Mouse (Mus musculus) cerebellum, adult (tissue): Measurements from ENCODE around the gene Cdr2l.
A peak's percentile ranks its signal among the peaks of the same experiment; 100 is the strongest.

Source experiments
- ATAC-seq: cut with Nextera tagmentation; 2 replicates; pipeline ENCODE4 v1.9.2; 2017; ENCODE audit warnings: mild to moderate bottlenecking, moderate library complexity, mixed read lengths; ENCODE audit not compliant: insufficient number of reproducible peaks, low FRiP score, low TSS enrichment

Cdr2l gene

GRCm38 (mm10) chr11:115400630-115401391 lies 19.1 kb downstream of the Cdr2l start:
- ATAC-seq = peak; percentile 74; the same call in 1 of the 2 replicates

GRCm38 (mm10) chr11:115403338-115404124 lies 21.8 kb downstream of the Cdr2l start, which contains the start of gene Mrpl58:
Gene Mrpl58, plus strand, starts transcription at chr11:115403752.
- peak; percentile 46; the same call in 1 of the 2 replicates for ATAC-seq

GRCm38 (mm10) chr11:115405723-115406122 lies 24.0 kb downstream of the Cdr2l start:
- ATAC-seq = no peak

- no peak for ATAC-seq
Observed at GRCm38 (mm10) chr11:115406858-115407401, 25.2 kb downstream of the Cdr2l start.

GRCm38 (mm10) chr11:115408266-115408920 lies 26.7 kb downstream of the Cdr2l start:
- no peak for ATAC-seq

GRCm38 (mm10) chr11:115409556-115409955 lies 27.8 kb downstream of the Cdr2l start:
- ATAC-seq = no peak

- peak; percentile 91 for ATAC-seq
Observed at GRCm38 (mm10) chr11:115419531-115420237, 38.0 kb downstream of the Cdr2l start, which contains the start of the genes Atp5h and Kctd2. Gene Atp5h, minus strand, starts transcription at chr11:115419962. Gene Kctd2, plus strand, starts transcription at chr11:115420128.

- ATAC-seq = no peak
Observed at GRCm38 (mm10) chr11:115420336-115421190, 38.8 kb downstream of the Cdr2l start.

GRCm38 (mm10) chr11:115421328-115421727 lies 39.6 kb downstream of the Cdr2l start:
- no peak for ATAC-seq

- ATAC-seq = no peak
Observed at GRCm38 (mm10) chr11:115421972-115422371, 40.3 kb downstream of the Cdr2l start.

GRCm38 (mm10) chr11:115423091-115423490 lies 41.4 kb downstream of the Cdr2l start:
- ATAC-seq = no peak

- ATAC-seq = no peak
Observed at GRCm38 (mm10) chr11:115424666-115425065, 43.0 kb downstream of the Cdr2l start.

- ATAC-seq = no peak
Observed at GRCm38 (mm10) chr11:115425671-115426070, 44.0 kb downstream of the Cdr2l start.

GRCm38 (mm10) chr11:115427482-115428331 lies 46.0 kb downstream of the Cdr2l start:
- ATAC-seq = peak; percentile 45; the same call in 1 of the 2 replicates

- no peak for ATAC-seq
Observed at GRCm38 (mm10) chr11:115429307-115429706, 47.6 kb downstream of the Cdr2l start.

- no peak for ATAC-seq
Observed at GRCm38 (mm10) chr11:115430561-115430960, 48.8 kb downstream of the Cdr2l start.

- ATAC-seq = no peak
Observed at GRCm38 (mm10) chr11:115432814-115433213, 51.1 kb downstream of the Cdr2l start.

GRCm38 (mm10) chr11:115433342-115433741 lies 51.6 kb downstream of the Cdr2l start:
- ATAC-seq = no peak
